Comparison of ENCODE assay signal across 13 mouse cellular contexts in the genomic region with DNA sequence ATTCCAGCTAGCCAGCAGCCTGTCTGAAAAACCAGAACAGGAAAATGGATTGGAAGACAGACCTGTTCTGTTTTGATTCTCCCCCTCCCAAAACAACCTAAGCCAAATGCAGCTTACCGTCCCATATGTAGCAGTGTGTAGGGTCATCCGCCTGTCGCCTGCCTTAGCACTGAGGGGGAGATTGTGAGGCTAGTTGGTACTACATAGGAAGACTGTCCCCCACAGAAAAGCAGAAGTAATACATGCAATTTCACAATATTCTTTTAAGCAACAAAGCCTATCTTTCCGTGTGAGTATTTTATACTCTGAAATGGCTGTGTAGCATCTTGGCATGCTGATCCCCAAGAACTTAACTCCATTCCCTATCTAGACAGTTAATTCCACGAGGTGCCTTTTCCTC. TPM values are rescaled to one million over a fixed set of nuclear protein-coding genes. Genes with fewer than 3 reads are reported as not detected.
A peak's percentile ranks its signal among the peaks of the same experiment; 100 is the strongest.
DNase-seq lines count a peak whose midpoint lies in the region; ATAC-seq and TF ChIP-seq lines count a peak whose summit lies in the region.
"Had no signal": no experiment of that assay in that cellular context is flagged by ENCODE, and none has a peak within 500 bp of the region (broad histone marks: within the 10 kb centered on the region; RNA-seq: fewer than 3 reads in every experiment).

No protein-coding gene starts in this region.

- no peak for TF ChIP-seq POLR2A in testis, adult 2 months (IDR thresholded peaks at IDR 0.05; ENCODE audit: control insufficient read depth, low read depth, low read length)

- no peaks in the 10 kb centered on the region for H3K27me3 ChIP-seq in hindbrain, embryonic 13.5 days
- no peaks in the 10 kb centered on the region for H3K27me3 ChIP-seq in hindbrain, embryonic 10.5 days (ENCODE audit: insufficient read depth, poor library complexity, severe bottlenecking)
- no peaks in the 10 kb centered on the region for H3K27me3 ChIP-seq in testis, adult 2 months (ENCODE audit: control insufficient read depth, insufficient read depth, low read length)
- no peaks in the 10 kb centered on the region for H3K27me3 ChIP-seq in limb, embryonic 13.5 days
- H3K27me3 ChIP-seq: intestine, embryonic 15.5 days had no signal

- DNase-seq in hindbrain, embryonic 10.5 days (ENCODE audit: low spot score), result no peak
- no peak for DNase-seq in testis, postnatal 14 days (ENCODE audit: low spot score)
- DNase-seq in adrenal gland, postnatal 14 days, result no peak
- DNase-seq: adrenal gland, postnatal 25 days; cerebellum, adult 9-11 months; left cerebral cortex, postnatal 4 days; right cerebral cortex, postnatal 25 days had no signal

- H3K36me3 ChIP-seq in hindbrain, embryonic 13.5 days, result peaks cover 6% of the 10 kb centered on the region
- H3K36me3 ChIP-seq in hindbrain, embryonic 10.5 days, result peaks cover 25% of the 10 kb centered on the region
- no peaks in the 10 kb centered on the region for H3K36me3 ChIP-seq in testis, adult 2 months (ENCODE audit: control insufficient read depth, insufficient read depth, low read length)
- H3K36me3 ChIP-seq in limb, embryonic 13.5 days, result no peaks in the 10 kb centered on the region

- no peak overlapping the region for H3K27ac ChIP-seq in hindbrain, embryonic 13.5 days
- H3K27ac ChIP-seq in hindbrain, embryonic 10.5 days, result no peak overlapping the region
- H3K27ac ChIP-seq in testis, adult 2 months (ENCODE audit: control insufficient read depth, insufficient read depth, low read depth, low read length), result 0 out of 2 replicates have a peak overlapping the region, but pooled peaks have one; percentile 15
- 0 out of 2 replicates have a peak overlapping the region, but pooled peaks have one; percentile 28 for H3K27ac ChIP-seq in limb, embryonic 13.5 days
- H3K27ac ChIP-seq: intestine, embryonic 15.5 days had no signal

- peaks cover 12% of the 10 kb centered on the region for H3K4me1 ChIP-seq in hindbrain, embryonic 13.5 days (replicated peaks)
- H3K4me1 ChIP-seq in hindbrain, embryonic 10.5 days (replicated peaks), result peaks cover 11% of the 10 kb centered on the region
- no peaks in the 10 kb centered on the region for H3K4me1 ChIP-seq in testis, adult 2 months (ENCODE audit: control insufficient read depth, insufficient read depth, low read length)
- H3K4me1 ChIP-seq in limb, embryonic 13.5 days, result peaks cover 26% of the 10 kb centered on the region

- no peak overlapping the region for H3K4me3 ChIP-seq in hindbrain, embryonic 13.5 days
- no peak overlapping the region for H3K4me3 ChIP-seq in hindbrain, embryonic 10.5 days
- no peak overlapping the region for H3K4me3 ChIP-seq in testis, adult 2 months (ENCODE audit: control insufficient read depth, low read depth, low read length)
- no peak overlapping the region for H3K4me3 ChIP-seq in limb, embryonic 13.5 days
- H3K4me3 ChIP-seq: erythroblast, embryonic 14.5 days; intestine, embryonic 15.5 days had no signal

- H3K9me3 ChIP-seq in hindbrain, embryonic 13.5 days, result no peaks in the 10 kb centered on the region
- no peaks in the 10 kb centered on the region for H3K9me3 ChIP-seq in hindbrain, embryonic 10.5 days
- H3K9me3 ChIP-seq in limb, embryonic 13.5 days, result no peaks in the 10 kb centered on the region
- H3K9me3 ChIP-seq: intestine, embryonic 15.5 days had no signal

- no peak for TF ChIP-seq CTCF in testis, adult 2 months (IDR thresholded peaks at IDR 0.05; ENCODE audit: control insufficient read depth, insufficient read depth, insufficient replicate concordance, low read depth, low read length)

- WGBS in hindbrain, embryonic 13.5 days, result 82% methylated on average over 5 of the region's 5 CpGs
- 83% methylated on average over 5 of the region's 5 CpGs for WGBS in hindbrain, embryonic 10.5 days
- WGBS in limb, embryonic 13.5 days, result 75% methylated on average over 5 of the region's 5 CpGs

- ATAC-seq in hindbrain, embryonic 13.5 days (ENCODE audit: low FRiP score), result no peak
- ATAC-seq in limb, embryonic 13.5 days (ENCODE audit: low FRiP score, low read depth), result no peak
- ATAC-seq in inflammation-experienced regulatory T-cells, adult 6 months, result no peak
- ATAC-seq: intestine, embryonic 15.5 days had no signal

- peak overlapping the region; percentile 2 for H3K9ac ChIP-seq in hindbrain, embryonic 13.5 days
- peak overlapping the region; percentile 45; the same call in 1 of the 2 replicates for H3K9ac ChIP-seq in limb, embryonic 13.5 days
- H3K9ac ChIP-seq: intestine, embryonic 15.5 days had no signal

- no peak overlapping the region for H3K4me2 ChIP-seq in hindbrain, embryonic 13.5 days
- no peak overlapping the region for H3K4me2 ChIP-seq in limb, embryonic 13.5 days (replicated peaks)
- H3K4me2 ChIP-seq: intestine, embryonic 15.5 days had no signal

RNA-seq across cellular contexts. Expression of a gene that starts 44.7 kb away (rescaled TPM):
- polyA plus RNA-seq in hindbrain, embryonic 13.5 days (2015; fragmentation: Nextera tagmentation; extraction: Ambion mirVana), result 110 and 119 TPM in 2 replicates
- polyA plus RNA-seq in hindbrain, embryonic 10.5 days (2016; fragmentation: Nextera tagmentation; extraction: Ambion mirVana), result 158 and 185 TPM in 2 replicates
- 319 and 325 TPM in 2 replicates for polyA plus RNA-seq in testis, adult 2 months (2012; rRNA removed)
- polyA plus RNA-seq in limb, embryonic 13.5 days (2015; fragmentation: Nextera tagmentation; extraction: Ambion mirVana), result 131 and 134 TPM in 2 replicates
- polyA plus RNA-seq in inflammation-experienced regulatory T-cells, adult 6 months (2017; shearing (Covaris generic)), result 1 to 10 TPM; 2.0 to 5.5 (median 3.3) TPM
- 44.2 and 46.9 TPM in 2 replicates for total RNA-seq in adrenal gland, postnatal 14 days (2021)

RNA-seq across cellular contexts. Expression of a gene that starts 47.1 kb away (rescaled TPM):
- 2.8 and 3.2 TPM in 2 replicates for polyA plus RNA-seq in hindbrain, embryonic 13.5 days (2015; fragmentation: Nextera tagmentation; extraction: Ambion mirVana)
- polyA plus RNA-seq in hindbrain, embryonic 10.5 days (2016; fragmentation: Nextera tagmentation; extraction: Ambion mirVana), result 7.2 and 8.1 TPM in 2 replicates
- 2.9 and 4.8 TPM in 2 replicates for polyA plus RNA-seq in testis, adult 2 months (2012; rRNA removed)
- polyA plus RNA-seq in limb, embryonic 13.5 days (2015; fragmentation: Nextera tagmentation; extraction: Ambion mirVana), result 9.4 and 10.9 TPM in 2 replicates
- 1 to 10 TPM; 4.4 to 8.2 (median 7.4) TPM for polyA plus RNA-seq in inflammation-experienced regulatory T-cells, adult 6 months (2017; shearing (Covaris generic))
- 3.1 and 3.9 TPM in 2 replicates for total RNA-seq in adrenal gland, postnatal 14 days (2021)

RNA-seq across cellular contexts. Expression of a gene that starts 58.0 kb away (rescaled TPM):
- 37.5 and 38.7 TPM in 2 replicates for polyA plus RNA-seq in hindbrain, embryonic 13.5 days (2015; fragmentation: Nextera tagmentation; extraction: Ambion mirVana)
- 24.2 and 25.6 TPM in 2 replicates for polyA plus RNA-seq in hindbrain, embryonic 10.5 days (2016; fragmentation: Nextera tagmentation; extraction: Ambion mirVana)
- polyA plus RNA-seq in testis, adult 2 months (2012; rRNA removed), result 208 and 270 TPM in 2 replicates
- polyA plus RNA-seq in limb, embryonic 13.5 days (2015; fragmentation: Nextera tagmentation; extraction: Ambion mirVana), result 27.8 and 31.2 TPM in 2 replicates
- 100 to 1,000 TPM; 124 to 178 (median 145) TPM for polyA plus RNA-seq in inflammation-experienced regulatory T-cells, adult 6 months (2017; shearing (Covaris generic))
- 390 and 468 TPM in 2 replicates for total RNA-seq in adrenal gland, postnatal 14 days (2021)

Comparison
In these comparisons a context has a peak if more than half of its experiments do, and no peak if none do; other contexts are left out.
1. H3K27ac ChIP-seq: peak in testis, adult 2 months (single experiment) and limb, embryonic 13.5 days (single experiment); none in hindbrain, embryonic 13.5 days (single experiment) and hindbrain, embryonic 10.5 days (single experiment).
2. RNA of a gene that starts 44.7 kb away (polyA plus RNA-seq): 319 to 325 TPM in testis, adult 2 months, 158 to 185 TPM in hindbrain, embryonic 10.5 days, 131 to 134 TPM in limb, embryonic 13.5 days and 110 to 119 TPM in hindbrain, embryonic 13.5 days; 2.0 to 5.5 TPM in inflammation-experienced regulatory T-cells, adult 6 months; every median in the first group is over 10 times any median in the second.